Mouse (Mus musculus) myocyte (in vitro differentiated cells): ENCODE data around the gene Zfp362.

Source experiments
- MYOD1 ChIP-seq, 3 experiments: IDR thresholded peaks; one replicate each; pipeline ENCODE4 v1.6.1; 2011; ENCODE audit warnings: control low read depth in 2 of 3, low read depth in 2 of 3, mild to moderate bottlenecking in 2 of 3, moderate library complexity in 1 of 3; ENCODE audit not compliant: insufficient read length in 2 of 3, control insufficient read depth in 1 of 3
- MYOG ChIP-seq, 3 experiments: IDR thresholded peaks; one replicate each; pipeline ENCODE4 v1.6.1; 2011; ENCODE audit warnings: control low read depth in 2 of 3, low read depth in 2 of 3, mild to moderate bottlenecking in 2 of 3; ENCODE audit not compliant: insufficient read length in 2 of 3, control insufficient read depth in 1 of 3, insufficient read depth in 1 of 3
- TCF12 ChIP-seq: IDR thresholded peaks from one replicate; pipeline ENCODE4 v1.6.1; 2011; ENCODE audit warnings: mild to moderate bottlenecking, control low read depth; ENCODE audit not compliant: poor library complexity, insufficient read depth, severe bottlenecking
- USF1 ChIP-seq: IDR thresholded peaks from one replicate; pipeline ENCODE4 v1.6.1; 2011; ENCODE audit warnings: low read depth, mild to moderate bottlenecking, control low read depth, moderate library complexity

DNA sequence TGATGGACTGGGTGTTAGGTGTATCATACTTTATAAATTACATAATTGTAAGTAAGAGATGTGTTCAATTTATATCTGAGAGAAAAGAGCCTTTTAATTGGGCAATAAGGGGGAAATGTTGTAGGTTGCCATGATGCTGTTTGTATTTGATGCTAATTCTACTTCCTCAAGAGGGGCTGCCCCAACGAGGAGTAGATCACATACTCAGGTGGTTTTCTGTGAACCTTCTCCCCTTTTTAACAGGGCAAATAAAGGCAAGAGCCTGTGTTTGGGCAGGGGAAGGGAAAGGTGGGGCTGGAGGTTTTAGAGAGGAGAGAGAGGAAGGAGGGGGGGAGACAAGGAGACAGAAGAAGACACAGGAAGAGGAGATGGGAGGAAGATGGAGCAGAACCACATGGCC, 65.0 kb downstream of the Zfp362 start:
- TF ChIP-seq TCF12 (no peak), MYOD1 (IDR thresholded peaks at IDR 0.05; ENCODE audit: control insufficient read depth in 1 of 3, insufficient read length in 2 of 3, low read depth in 2 of 3) (no peak), MYOG (IDR thresholded peaks at IDR 0.05; ENCODE audit: control insufficient read depth in 1 of 3, insufficient read depth in 1 of 3, insufficient read length in 2 of 3, low read depth in 2 of 3) (no peak), USF1 (no peak)
